Mouse (Mus musculus) adrenal gland, adult (tissue): Measurements from ENCODE around the gene Pfas.
A peak's percentile ranks its signal among the peaks of the same experiment; 100 is the strongest.
"Not testable (repeated sequence)": the region's sequence is repeated elsewhere in the genome, so short reads cannot be mapped to it uniquely, and the experiment has no call there.

Source experiments
- DNase-seq, 2 experiments: peaks; one replicate each; pipeline ENCODE4 v3.0.0; 2022 to 2023; ENCODE audit warnings: low spot score in 1 of 2; ENCODE audit not compliant: inconsistent age in 2 of 2

Pfas gene

GRCm38 (mm10) chr11:68973250-68974058, 34.8 kb downstream of the Pfas start:
- peak; percentile 91 to 96 for DNase-seq

- peak in 1 of 2 experiments; percentile 69 for DNase-seq
These were observed 38.0 kb downstream of the Pfas start for GRCm38 (mm10) chr11:68970232-68970631.

GRCm38 (mm10) chr11:68968752-68969151, 39.5 kb downstream of the Pfas start:
- DNase-seq: no peak

GRCm38 (mm10) chr11:68967337-68968282, 40.6 kb downstream of the Pfas start, which contains the start of gene Slc25a35:
Slc25a35 (plus strand) TSS chr11:68968131.
- DNase-seq: peak; percentile 94 to 97

- no peak for DNase-seq
These were observed 41.7 kb downstream of the Pfas start for GRCm38 (mm10) chr11:68966554-68966953.

GRCm38 (mm10) chr11:68965845-68966244, 42.4 kb downstream of the Pfas start:
- peak; percentile 37 to 85 for DNase-seq

- DNase-seq: no peak
These were observed 43.2 kb downstream of the Pfas start for GRCm38 (mm10) chr11:68965050-68965449.

- no peak for DNase-seq
These were observed 44.9 kb downstream of the Pfas start for GRCm38 (mm10) chr11:68963405-68963804.

GRCm38 (mm10) chr11:68962159-68962558, 46.1 kb downstream of the Pfas start:
- not testable (repeated sequence) for DNase-seq

GRCm38 (mm10) chr11:68961596-68961995, 46.7 kb downstream of the Pfas start:
- no peak for DNase-seq

GRCm38 (mm10) chr11:68957971-68958370, 50.3 kb downstream of the Pfas start:
- no peak for DNase-seq

GRCm38 (mm10) chr11:68957308-68957707, 51.0 kb downstream of the Pfas start, which contains the start of gene Arhgef15:
Arhgef15 (minus strand) TSS chr11:68957480.
- DNase-seq: no peak

GRCm38 (mm10) chr11:68956697-68957096, 51.6 kb downstream of the Pfas start:
- DNase-seq: peak in 1 of 2 experiments; percentile 60

GRCm38 (mm10) chr11:68956107-68956506, 52.2 kb downstream of the Pfas start:
- peak in 1 of 2 experiments; percentile 64 for DNase-seq

- no peak for DNase-seq
These were observed 52.8 kb downstream of the Pfas start for GRCm38 (mm10) chr11:68955473-68955872.

GRCm38 (mm10) chr11:68954408-68954807, 53.9 kb downstream of the Pfas start:
- DNase-seq: peak in 1 of 2 experiments; percentile 45

- no peak for DNase-seq
These were observed 54.4 kb downstream of the Pfas start for GRCm38 (mm10) chr11:68953903-68954302.

- peak in 1 of 2 experiments; percentile 55 for DNase-seq
These were observed 60.7 kb downstream of the Pfas start for GRCm38 (mm10) chr11:68947542-68947993.

GRCm38 (mm10) chr11:68946806-68947440, 61.3 kb downstream of the Pfas start:
- peak in 1 of 2 experiments; percentile 43 for DNase-seq

GRCm38 (mm10) chr11:68946001-68946400, 62.3 kb downstream of the Pfas start:
- DNase-seq: no peak

GRCm38 (mm10) chr11:68945245-68945644, 63.0 kb downstream of the Pfas start:
- DNase-seq: peak; percentile 56 to 75
